Mouse (Mus musculus): ENCODE results near the gene Gm960.
"Not testable (repeated sequence)": the region's sequence is repeated elsewhere in the genome, so short reads cannot be mapped to it uniquely, and the experiment has no call there.

The Gm960 gene

DNA sequence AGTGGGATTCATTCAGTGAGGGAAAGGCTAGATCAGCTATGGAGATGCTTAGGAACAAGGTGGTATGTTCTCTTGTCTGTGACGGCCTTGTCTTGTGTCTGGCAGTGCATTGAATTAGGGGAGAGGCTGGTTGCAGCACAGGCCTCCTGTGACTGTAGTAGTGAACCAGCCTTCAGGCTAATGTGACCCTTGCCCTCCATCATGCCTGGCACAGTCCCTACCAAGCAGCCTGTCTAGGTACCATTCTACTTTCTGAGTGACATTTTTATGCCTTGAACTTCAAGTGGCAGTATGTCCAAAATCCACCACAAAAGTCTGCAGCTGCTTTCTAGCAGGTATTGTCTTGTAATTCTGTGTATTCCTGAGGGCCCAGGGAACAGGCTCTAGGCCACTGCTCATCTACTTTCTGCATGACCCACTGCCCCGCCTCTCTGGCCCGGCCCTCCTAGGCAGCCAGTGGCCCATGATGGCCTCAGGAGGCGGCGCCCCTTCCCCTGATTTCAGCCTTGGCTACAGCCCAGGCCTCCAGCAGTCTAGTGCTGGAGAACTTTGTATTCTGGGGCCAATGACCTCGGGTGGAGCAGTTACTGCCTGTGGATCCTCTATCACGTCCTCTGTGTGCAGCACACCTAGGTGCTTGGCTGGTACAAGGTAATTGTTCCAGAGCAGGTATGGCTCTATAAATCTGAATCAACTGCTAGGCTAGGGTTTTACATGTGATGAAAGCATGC is 104.5 kb downstream of the Gm960 start:
- no peak for DNase-seq (ENCODE audit: low read depth, low spot score)

- no peak for DNase-seq (ENCODE audit: low read depth, low spot score)
These were observed 108.4 kb downstream of the Gm960 start for GRCm38 (mm10) chr19:4590025-4590424.

DNA sequence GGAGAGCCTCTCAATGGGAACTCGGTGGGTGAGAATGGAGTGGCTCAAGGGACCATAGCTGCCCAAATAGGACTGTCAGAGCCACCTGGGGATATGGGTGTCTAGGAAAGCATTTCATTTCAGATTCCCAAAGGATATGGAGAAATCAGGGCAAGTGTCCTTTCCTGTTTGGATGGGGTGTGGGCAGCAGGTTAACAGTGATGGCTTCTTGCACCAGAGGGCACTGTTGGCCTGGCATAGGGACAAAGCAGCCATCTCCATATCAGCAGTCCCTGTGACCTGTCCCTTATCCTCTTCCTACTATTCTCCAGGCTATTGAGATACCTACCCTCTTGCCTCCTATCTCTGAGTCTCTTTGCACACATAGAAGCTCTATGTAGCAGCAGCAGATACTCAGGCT is 109.4 kb downstream of the Gm960 start:
- DNase-seq (ENCODE audit: low read depth, low spot score), result no peak

GRCm38 (mm10) chr19:4588430-4588829 is 110.0 kb downstream of the Gm960 start:
- DNase-seq (ENCODE audit: low read depth, low spot score), result no peak

GRCm38 (mm10) chr19:4587426-4587825 is 111.0 kb downstream of the Gm960 start:
- no peak for DNase-seq (ENCODE audit: low read depth, low spot score)

GRCm38 (mm10) chr19:4586783-4587182 is 111.7 kb downstream of the Gm960 start:
- DNase-seq (ENCODE audit: low read depth, low spot score), result not testable (repeated sequence)

DNA sequence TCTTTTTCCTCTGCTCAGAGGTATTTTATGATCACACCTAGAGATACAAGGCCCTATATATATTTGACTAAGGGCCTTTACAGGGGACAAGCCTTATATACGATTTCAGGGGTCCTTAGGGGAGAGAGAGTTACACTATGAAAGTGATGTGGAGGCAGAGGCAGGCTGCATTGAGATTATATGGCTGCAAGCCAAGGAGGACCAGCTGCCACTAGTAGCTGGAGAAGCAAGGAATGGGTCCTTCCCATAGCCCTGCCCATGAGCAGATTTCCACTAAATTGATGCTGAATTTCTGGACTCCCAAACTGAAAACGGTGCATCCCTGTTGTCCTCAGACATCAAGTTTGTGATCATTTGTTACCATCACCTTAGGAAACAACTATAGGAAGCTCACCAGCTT is 114.6 kb downstream of the Gm960 start:
- no peak for DNase-seq (ENCODE audit: low read depth, low spot score)

GRCm38 (mm10) chr19:4579296-4579695 is 119.2 kb downstream of the Gm960 start:
- DNase-seq (ENCODE audit: low read depth, low spot score), result no peak

GRCm38 (mm10) chr19:4578799-4579198 is 119.7 kb downstream of the Gm960 start:
- DNase-seq (ENCODE audit: low read depth, low spot score), result no peak
